Mouse (Mus musculus): ENCODE results near the gene Hdac11.

DNA sequence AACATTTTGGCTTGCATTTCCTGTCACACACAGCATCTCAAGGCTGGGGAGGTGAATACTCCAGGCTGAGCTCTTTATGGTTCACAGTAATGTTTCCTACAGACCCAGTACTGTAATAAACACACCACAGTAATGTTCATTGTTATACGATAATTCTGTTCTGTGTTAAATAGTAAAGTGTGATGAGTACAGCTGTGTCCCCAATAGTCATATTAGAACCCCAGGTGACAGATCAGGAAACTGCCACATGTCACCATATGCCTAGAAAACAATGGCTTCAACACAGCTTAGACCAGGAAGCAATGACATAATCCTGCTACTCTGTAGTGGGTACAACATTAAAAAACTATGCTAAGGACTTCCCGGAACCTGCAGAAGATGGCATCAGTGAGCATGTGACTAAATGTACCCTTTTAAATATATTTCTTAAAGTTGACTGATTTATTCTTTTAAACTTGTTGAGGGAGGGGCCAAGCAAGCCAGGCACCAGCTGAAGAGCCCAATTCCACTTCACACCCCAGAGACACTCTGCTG is 47.5 kb upstream of the Hdac11 start:
- TF ChIP-seq POLR2A (IDR thresholded peaks at IDR 0.05; ENCODE audit: insufficient read depth, low read length) = no peak
- no peak for TF ChIP-seq CTCF (IDR thresholded peaks at IDR 0.05; ENCODE audit: low read depth, low read length)
